Mouse (Mus musculus) B cell, adult 67 days (primary cell): ENCODE data around the gene Esp36. TPM values are rescaled to one million over a fixed set of nuclear protein-coding genes. Genes with fewer than 3 reads are reported as not detected.

Source experiments
- total RNA-seq, 2 experiments: library from RNA; stranded (reverse); gene quantifications; 4 replicates each; pipeline ENCODE4 v1.2.4; 2023

Esp36 gene
- not detected for total RNA-seq

DNA sequence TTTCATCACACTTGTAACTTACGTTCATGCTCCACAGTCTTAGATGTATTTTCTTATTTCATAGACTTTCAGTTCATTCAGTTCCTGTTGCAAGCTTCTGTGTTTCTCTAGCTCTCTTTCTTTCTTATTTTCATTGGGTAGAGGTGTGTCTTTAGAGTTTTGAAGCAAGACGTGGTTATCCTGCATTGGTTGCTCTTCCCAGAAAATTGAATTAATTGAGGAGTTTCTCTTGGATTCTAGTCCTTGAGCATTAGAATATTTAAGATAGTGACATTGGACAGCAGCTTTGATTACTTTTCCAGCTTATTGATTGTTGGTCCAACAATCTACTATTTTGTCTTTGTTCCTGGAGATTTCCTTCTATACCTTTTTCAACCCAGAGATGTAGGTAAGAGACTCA is at the start of gene Esp36:
Gene Esp36, minus strand, starts transcription at position 101 of the 400 bp plus-strand sequence.

Other genes starting within 250 kb of the Esp36 start
- not detected for gene Olfr134, start 248.8 kb downstream of the Esp36 start, total RNA-seq
- not detected for gene Olfr135, start 215.8 kb downstream of the Esp36 start, total RNA-seq
- not detected for gene Olfr138, start 159.2 kb downstream of the Esp36 start, total RNA-seq
- gene Olfr137, start 112.6 kb downstream of the Esp36 start, total RNA-seq = not detected
- not detected for gene Olfr136, start 90.4 kb downstream of the Esp36 start, total RNA-seq
- not detected for gene Esp34, start 134.0 kb upstream of the Esp36 start, total RNA-seq
- not detected for gene Esp31, start 219.3 kb upstream of the Esp36 start, total RNA-seq